Mouse (Mus musculus): ENCODE data around the gene Mlycd.

DNA sequence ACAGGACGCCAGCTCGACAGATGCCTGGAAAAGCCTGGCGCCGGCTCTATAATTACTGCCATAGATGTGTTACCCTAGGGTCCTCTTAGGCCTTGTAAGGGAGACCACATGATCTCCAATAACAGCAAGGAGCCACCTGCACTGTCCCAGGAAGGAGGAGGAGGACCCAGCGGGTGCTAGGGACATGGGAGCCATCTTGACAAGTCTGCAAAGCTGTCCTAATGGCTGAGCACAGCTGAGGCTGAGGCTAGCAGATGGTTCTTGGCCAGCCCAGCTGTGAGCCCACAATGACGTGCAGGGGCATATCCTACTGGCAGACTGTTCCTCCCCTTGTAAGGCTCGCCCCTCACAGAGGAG lies 45.2 kb downstream of the Mlycd start:
- TF ChIP-seq CTCF (IDR thresholded peaks at IDR 0.05; ENCODE audit: low read depth, low read length) (no peak), POLR2A (IDR thresholded peaks at IDR 0.05; ENCODE audit: borderline replicate concordance, low read depth, low read length) (no peak)
